Mouse (Mus musculus) stomach, embryonic 14.5 days (tissue): Measurements from ENCODE around the gene Clip4. TPM values are rescaled to one million over a fixed set of nuclear protein-coding genes. Genes with fewer than 3 reads are reported as not detected.

Experiments used
- ATAC-seq: fragments of 200-750 bp; cut with Nextera tagmentation; 2 replicates; pipeline ENCODE4 v1.8.0; 2017; ENCODE audit warnings: low read depth, moderate TSS enrichment; ENCODE audit not compliant: insufficient number of reproducible peaks, insufficient read depth, low FRiP score
- H3K27ac ChIP-seq: fragments of 300-500 bp; sonication (generic); 2 replicates; pipeline ENCODE4 v1.5.1; 2014; ENCODE audit warnings: mild to moderate bottlenecking, low read length, moderate library complexity, mixed read lengths
- H3K27me3 ChIP-seq: fragments of 300-500 bp; sonication (generic); 2 replicates; pipeline ENCODE4 v1.6.1; 2014; ENCODE audit warnings: low read length, control low read depth, mixed read lengths; ENCODE audit not compliant: control insufficient read depth, insufficient read depth
- H3K36me3 ChIP-seq: fragments of 300-500 bp; sonication (generic); 2 replicates; pipeline ENCODE4 v1.6.1; 2014; ENCODE audit warnings: mild to moderate bottlenecking, control low read depth, low read length, moderate library complexity, mixed read lengths; ENCODE audit not compliant: control insufficient read depth, insufficient read depth
- H3K4me1 ChIP-seq: fragments of 300-500 bp; sonication (generic); 2 replicates; pipeline ENCODE4 v1.6.1; 2014; ENCODE audit warnings: low read length, control low read depth, mixed read lengths; ENCODE audit not compliant: control insufficient read depth, insufficient read depth
- H3K4me2 ChIP-seq: fragments of 300-500 bp; sonication (generic); replicated peaks from 2 replicates; pipeline ENCODE4 v1.6.1; 2014; ENCODE audit warnings: low read depth, low read length, control low read depth
- H3K4me3 ChIP-seq: fragments of 300-500 bp; sonication (generic); 2 replicates; pipeline ENCODE4 v1.5.1; 2014; ENCODE audit warnings: low read depth, low read length, control low read depth
- H3K9ac ChIP-seq: fragments of 300-500 bp; sonication (generic); replicated peaks from 2 replicates; pipeline ENCODE4 v1.6.1; 2014; ENCODE audit warnings: low read depth, mild to moderate bottlenecking, control low read depth, low read length, moderate library complexity, mixed read lengths
- H3K9me3 ChIP-seq: fragments of 300-500 bp; sonication (generic); 2 replicates; pipeline ENCODE4 v1.6.1; 2016; ENCODE audit warnings: low read depth, low read length, control low read depth; ENCODE audit not compliant: control insufficient read depth
- WGBS: fragments of 180-500 bp; shearing (Covaris S2); extraction: QIAGEN DNeasy Blood & Tissue Kit; methylation state at CpG from one replicate; pipeline ENCODE4 v1.1.7; 2014; 5-methylcytosine and 5-hydroxymethylcytosine counted together
- polyA plus RNA-seq: library from polyadenylated mRNA; unstranded; fragments of >200 nt; fragmentation: Nextera tagmentation; extraction: Ambion mirVana; gene quantifications from 2 replicates; pipeline ENCODE4 v1.2.1, GENCODE M21; 2014

The Clip4 gene
- polyA plus RNA-seq, 1 experiment from 2014 or later: 7.5 TPM

DNA sequence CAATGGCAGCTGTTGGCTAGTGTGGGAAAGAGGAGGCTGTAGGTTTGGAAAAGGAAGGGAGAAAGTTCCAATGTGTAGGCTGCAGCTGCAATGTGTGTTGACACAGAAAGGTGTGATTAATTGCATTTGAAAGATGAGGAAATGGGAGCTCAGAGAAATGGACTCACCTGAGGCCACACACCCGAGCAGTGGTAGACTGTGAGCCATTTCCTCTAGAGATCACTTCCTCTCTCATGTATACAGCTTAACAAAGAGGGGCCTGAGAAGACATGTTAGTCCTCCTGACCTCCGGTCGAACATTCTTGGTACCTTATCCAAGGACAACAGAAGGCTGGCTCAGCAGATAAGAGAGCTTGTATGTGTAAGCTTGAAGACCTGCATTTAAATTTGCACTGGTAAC, 144.9 kb downstream of the Clip4 start:
- Histone ChIP-seq H3K4me3 (no peak overlapping the region), H3K36me3 (no peaks in the 10 kb centered on the region), H3K27ac (no peak overlapping the region), H3K27me3 (no peaks in the 10 kb centered on the region), H3K4me1 (no peaks in the 10 kb centered on the region), H3K9ac (no peak overlapping the region), H3K9me3 (no peaks in the 10 kb centered on the region), H3K4me2 (no peak overlapping the region)
- peak; percentile 51 for ATAC-seq
- WGBS: 35% methylated on average over 3 of the region's 3 CpGs

Other genes with a start within 250 kb of the Clip4 start
- gene Ndc80, start 241.6 kb upstream of the Clip4 start, polyA plus RNA-seq: 42.9 and 44.4 TPM in 2 replicates
- 1.3 and 1.5 TPM in 2 replicates for gene Spdya, start 216.4 kb upstream of the Clip4 start, polyA plus RNA-seq
- gene Wdr43, start 152.6 kb upstream of the Clip4 start, polyA plus RNA-seq: 89.6 and 90.1 TPM in 2 replicates
- 0.17 and 0.36 TPM in 2 replicates for gene Togaram2, start 95.2 kb upstream of the Clip4 start, polyA plus RNA-seq
- not detected in 2 replicates for gene Pcare, start 15.6 kb upstream of the Clip4 start, polyA plus RNA-seq